Mouse (Mus musculus) ES-CJ7 (cell line): Measurements from ENCODE around the gene Bmper.

Source experiments
- DNase-seq: peaks from one replicate; pipeline ENCODE4 v3.0.0; 2011; ENCODE audit warnings: low read depth, low spot score

Gene Bmper

GRCm38 (mm10) chr9:23297491-23298170 lies 74.8 kb downstream of the Bmper start:
- no peak for DNase-seq

- no peak for DNase-seq
Observed at GRCm38 (mm10) chr9:23300376-23300775, 77.5 kb downstream of the Bmper start.

- DNase-seq: no peak
Observed at GRCm38 (mm10) chr9:23305681-23306080, 82.8 kb downstream of the Bmper start.

GRCm38 (mm10) chr9:23306226-23306625 lies 83.3 kb downstream of the Bmper start:
- no peak for DNase-seq

GRCm38 (mm10) chr9:23307835-23308234 lies 85.0 kb downstream of the Bmper start:
- DNase-seq: no peak

- no peak for DNase-seq
Observed at GRCm38 (mm10) chr9:23310953-23311352, 88.1 kb downstream of the Bmper start.

- DNase-seq: no peak
Observed at GRCm38 (mm10) chr9:23311956-23312355, 89.1 kb downstream of the Bmper start.

- DNase-seq: no peak
Observed at GRCm38 (mm10) chr9:23312877-23313276, 90.0 kb downstream of the Bmper start.

- no peak for DNase-seq
Observed at GRCm38 (mm10) chr9:23315631-23316330, 92.9 kb downstream of the Bmper start.

GRCm38 (mm10) chr9:23327830-23328229 lies 105.0 kb downstream of the Bmper start:
- DNase-seq: no peak

GRCm38 (mm10) chr9:23333041-23333622 lies 110.3 kb downstream of the Bmper start:
- no peak for DNase-seq

GRCm38 (mm10) chr9:23340551-23340950 lies 117.7 kb downstream of the Bmper start:
- no peak for DNase-seq

- DNase-seq: no peak
Observed at GRCm38 (mm10) chr9:23341246-23341645, 118.4 kb downstream of the Bmper start.

GRCm38 (mm10) chr9:23344353-23344752 lies 121.5 kb downstream of the Bmper start:
- no peak for DNase-seq

- no peak for DNase-seq
Observed at GRCm38 (mm10) chr9:23345093-23345844, 122.4 kb downstream of the Bmper start.

GRCm38 (mm10) chr9:23349603-23350002 lies 126.7 kb downstream of the Bmper start:
- no peak for DNase-seq

- DNase-seq: no peak
Observed at GRCm38 (mm10) chr9:23351400-23351799, 128.5 kb downstream of the Bmper start.

GRCm38 (mm10) chr9:23352396-23352795 lies 129.5 kb downstream of the Bmper start:
- DNase-seq: no peak

GRCm38 (mm10) chr9:23354201-23354820 lies 131.4 kb downstream of the Bmper start:
- DNase-seq: no peak

- DNase-seq: no peak
Observed at GRCm38 (mm10) chr9:23358108-23358507, 135.2 kb downstream of the Bmper start.

GRCm38 (mm10) chr9:23363139-23363538 lies 140.3 kb downstream of the Bmper start:
- no peak for DNase-seq

GRCm38 (mm10) chr9:23363540-23363939 lies 140.7 kb downstream of the Bmper start:
- DNase-seq: no peak
